7 mouse cellular contexts compared by ENCODE assay signal in the genomic region with DNA sequence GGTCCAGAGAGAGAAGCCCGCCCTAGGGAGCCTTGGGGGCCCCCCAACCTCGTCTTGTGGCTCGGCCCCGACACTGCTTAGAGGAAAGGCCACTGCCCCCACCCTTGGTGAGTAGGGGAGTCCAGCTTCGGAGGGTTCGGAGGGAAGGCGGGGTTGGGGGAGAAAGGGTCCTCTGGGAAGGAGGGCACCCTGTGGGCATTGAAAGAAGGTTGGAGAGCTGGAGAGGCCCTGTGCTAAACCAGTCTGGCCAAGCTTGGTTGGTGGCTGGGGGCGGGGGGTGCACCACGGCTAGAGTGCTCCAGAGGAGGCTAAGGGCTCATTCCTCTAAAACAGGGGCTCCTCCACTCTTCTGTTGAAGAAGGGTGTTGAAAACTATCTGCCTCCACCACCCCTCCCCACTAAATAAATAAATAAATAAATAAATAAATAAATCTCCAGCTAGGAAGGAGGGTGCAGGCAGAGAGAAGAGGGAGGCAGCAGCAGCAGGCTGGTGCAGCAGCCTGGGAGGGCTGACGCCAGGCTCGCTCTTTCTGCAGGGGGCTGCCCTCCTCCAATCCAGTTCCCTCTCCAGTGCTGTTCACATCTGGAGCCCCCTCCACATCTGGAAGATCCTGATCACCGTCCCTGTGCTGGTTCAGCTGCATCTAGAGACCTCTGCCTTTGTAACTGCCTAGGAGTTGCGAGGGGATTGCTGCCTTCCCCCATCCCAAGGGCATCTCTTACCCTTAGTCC. TPM values are rescaled to one million over a fixed set of nuclear protein-coding genes. Genes with fewer than 3 reads are reported as not detected.
A peak's percentile ranks its signal among the peaks of the same experiment; 100 is the strongest.
DNase-seq lines count a peak whose midpoint lies in the region; ATAC-seq lines count a peak whose summit lies in the region.

No protein-coding gene starts in this region.

- ATAC-seq in heart, embryonic 16.5 days (replicated peaks; ENCODE audit: extremely low read depth, insufficient read depth, low FRiP score): no peak
- ATAC-seq in midbrain, embryonic 11.5 days (ENCODE audit: low FRiP score): peak; percentile 46; the same call in 1 of the 2 replicates

- whole genome bisulfite sequencing in heart, embryonic 16.5 days: 5% methylated on average over 13 of the region's 13 CpGs
- 2% methylated on average over 13 of the region's 13 CpGs for WGBS in midbrain, embryonic 11.5 days

- peaks cover 36% of the 10 kb centered on the region for H3K27me3 ChIP-seq in heart, embryonic 16.5 days (ENCODE audit: control insufficient read depth, insufficient read depth, low read length)
- peaks cover 23% of the 10 kb centered on the region for H3K27me3 ChIP-seq in midbrain, embryonic 11.5 days (ENCODE audit: control insufficient read depth, insufficient read depth, low read length)

- intact Hi-C loops in gastrocnemius, postnatal 14 days (cut with DNase I; ENCODE audit: low total_unique reads): no loop called here

- H3K4me1 ChIP-seq in heart, embryonic 16.5 days (ENCODE audit: control insufficient read depth, insufficient read depth, low read length): peaks cover 14% of the 10 kb centered on the region
- H3K4me1 ChIP-seq in midbrain, embryonic 11.5 days (ENCODE audit: control insufficient read depth, insufficient read depth, low read length): peaks cover 11% of the 10 kb centered on the region

- no peaks in the 10 kb centered on the region for H3K9me3 ChIP-seq in heart, embryonic 16.5 days (replicated peaks; ENCODE audit: control insufficient read depth, low read length)
- H3K9me3 ChIP-seq in midbrain, embryonic 11.5 days (ENCODE audit: control insufficient read depth, low read length): no peaks in the 10 kb centered on the region

- DNase-seq in layer of hippocampus, postnatal 10 days (ENCODE audit: low spot score in 2 of 2): peak; percentile 52 to 58
- DNase-seq in layer of hippocampus, postnatal 25 days (ENCODE audit: extremely low spot score in 1 of 2, low spot score in 1 of 2): no peak
- DNase-seq in cerebellum, postnatal 14 days: peak; percentile 44 to 56
- DNase-seq in midbrain, embryonic 11.5 days (ENCODE audit: low spot score, missing footprints): peak; percentile 91
- no peak for DNase-seq in natural killer cell, adult 2 months (ENCODE audit: low spot score in 2 of 2)
- DNase-seq in gastrocnemius, postnatal 14 days: no peak

- peak overlapping the region; percentile 71 for H3K9ac ChIP-seq in heart, embryonic 16.5 days (ENCODE audit: low read length)
- peak overlapping the region; percentile 76 for H3K9ac ChIP-seq in midbrain, embryonic 11.5 days (ENCODE audit: low read length)

- H3K27ac ChIP-seq in heart, embryonic 16.5 days (ENCODE audit: low read length): no peak overlapping the region
- H3K27ac ChIP-seq in midbrain, embryonic 11.5 days (ENCODE audit: low read depth, low read length): no peak overlapping the region

- peak overlapping the region; percentile 99 for H3K4me2 ChIP-seq in heart, embryonic 16.5 days (ENCODE audit: low read depth, low read length)
- H3K4me2 ChIP-seq in midbrain, embryonic 11.5 days: peak overlapping the region; percentile 67

- H3K4me3 ChIP-seq in heart, embryonic 16.5 days (ENCODE audit: low read length): peak overlapping the region; percentile 68
- peak overlapping the region; percentile 60 for H3K4me3 ChIP-seq in midbrain, embryonic 11.5 days (ENCODE audit: low read depth, low read length)

- no peaks in the 10 kb centered on the region for H3K36me3 ChIP-seq in heart, embryonic 16.5 days (ENCODE audit: control insufficient read depth, insufficient read depth)
- H3K36me3 ChIP-seq in midbrain, embryonic 11.5 days (ENCODE audit: control insufficient read depth, insufficient read depth, low read length): no peaks in the 10 kb centered on the region

RNA-seq across cellular contexts. Expression of a gene that starts 0.9 kb away (rescaled TPM):
- 100 to 1,000 TPM; 145 TPM for total RNA-seq in layer of hippocampus, postnatal 10 days (2021)
- 100 to 1,000 TPM; 230 to 247 TPM for total RNA-seq in layer of hippocampus, postnatal 25 days (2021)
- polyA plus RNA-seq in heart, embryonic 16.5 days (2015; fragmentation: Nextera tagmentation; extraction: Ambion mirVana): 0.54 and 0.66 TPM in 2 replicates
- polyA plus RNA-seq in midbrain, embryonic 11.5 days (2014; fragmentation: Nextera tagmentation; extraction: Ambion mirVana): 1.4 and 1.8 TPM in 2 replicates
- 1 to 10 TPM; 6.4 to 7.1 TPM for total RNA-seq in gastrocnemius, postnatal 14 days (2021)

Comparison
In these comparisons a context has a peak if more than half of its experiments do, and no peak if none do; other contexts are left out.
1. DNase-seq: peak in layer of hippocampus, postnatal 10 days (2 of 2), cerebellum, postnatal 14 days (2 of 2) and midbrain, embryonic 11.5 days (single experiment); none in layer of hippocampus, postnatal 25 days (0 of 2), natural killer cell, adult 2 months (0 of 2) and gastrocnemius, postnatal 14 days (single experiment).
2. RNA of a gene that starts 0.9 kb away (total RNA-seq): 230 to 247 TPM in layer of hippocampus, postnatal 25 days and 145 TPM in layer of hippocampus, postnatal 10 days; 6.4 to 7.1 TPM in gastrocnemius, postnatal 14 days; every median in the first group is over 10 times any median in the second.